Mouse (Mus musculus) urinary bladder, postnatal 10 days (tissue): ENCODE measurements around the gene Eps8l1.
"Not testable (repeated sequence)": the region's sequence is repeated elsewhere in the genome, so short reads cannot be mapped to it uniquely, and the experiment has no call there.

Source experiments
- DNase-seq: peaks from one replicate; pipeline ENCODE4 v3.0.0; 2022; ENCODE audit warnings: low spot score

The Eps8l1 gene

GRCm38 (mm10) chr7:4460576-4461434 is at the start of gene Eps8l1:
Gene Eps8l1, plus strand, starts transcription at chr7:4460674.
- DNase-seq = no peak

- DNase-seq = not testable (repeated sequence)
Measured at GRCm38 (mm10) chr7:4412406-4412805, 48.1 kb upstream of the Eps8l1 start.

DNA sequence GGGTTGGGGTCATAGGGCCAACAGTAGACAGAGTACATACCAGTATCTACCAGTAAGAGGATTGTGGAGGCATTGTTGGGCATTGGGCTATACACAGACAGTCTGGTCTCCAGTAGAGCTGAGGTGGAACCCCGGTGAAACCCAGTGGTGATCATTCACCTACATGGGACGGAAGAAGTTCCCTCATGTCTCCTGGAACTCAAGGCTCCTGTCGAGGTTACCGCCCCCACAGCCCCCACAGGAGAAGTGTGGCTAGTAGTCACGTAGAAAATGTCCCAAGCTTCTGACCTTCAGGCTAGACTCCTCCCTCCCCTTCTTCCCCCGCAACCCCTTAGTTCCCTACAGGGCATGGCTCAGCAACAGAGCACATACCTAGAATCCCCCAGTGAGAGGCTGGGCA is 40.8 kb upstream of the Eps8l1 start:
- DNase-seq = no peak

- DNase-seq = no peak
Measured at GRCm38 (mm10) chr7:4420230-4420629, 40.2 kb upstream of the Eps8l1 start.

GRCm38 (mm10) chr7:4427161-4427912 is 33.1 kb upstream of the Eps8l1 start:
- peak; percentile 27 for DNase-seq

DNA sequence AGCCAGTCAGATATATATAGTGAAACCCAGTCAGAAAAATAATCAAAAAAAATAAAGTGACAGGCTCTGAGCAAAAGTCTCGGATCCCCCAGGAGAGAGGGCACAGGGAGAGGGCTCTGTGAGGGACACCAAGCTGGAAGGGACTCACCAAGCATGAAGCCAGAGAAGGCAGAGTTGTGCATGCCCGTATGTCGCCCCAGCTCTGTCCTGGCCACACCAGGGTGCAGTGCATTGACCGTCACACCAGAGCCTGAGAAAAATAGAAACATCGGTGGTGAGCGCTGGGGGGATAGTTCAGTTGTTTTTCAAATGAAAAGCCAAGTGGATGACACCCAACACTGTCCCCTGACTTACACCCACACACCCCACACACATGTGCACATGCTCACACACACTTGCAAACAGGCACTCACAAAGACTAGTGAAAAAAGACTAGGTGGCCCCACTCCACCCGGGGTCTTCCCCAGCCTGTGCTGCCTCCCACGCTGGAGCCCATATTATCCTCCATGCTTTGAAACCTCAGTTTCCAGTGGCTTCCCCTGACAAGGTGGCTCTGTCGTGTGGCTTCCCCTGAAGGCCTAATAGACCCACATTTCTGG is 30.1 kb upstream of the Eps8l1 start:
- DNase-seq = no peak

- DNase-seq = no peak
Measured at GRCm38 (mm10) chr7:4431548-4431947, 28.9 kb upstream of the Eps8l1 start.

DNA sequence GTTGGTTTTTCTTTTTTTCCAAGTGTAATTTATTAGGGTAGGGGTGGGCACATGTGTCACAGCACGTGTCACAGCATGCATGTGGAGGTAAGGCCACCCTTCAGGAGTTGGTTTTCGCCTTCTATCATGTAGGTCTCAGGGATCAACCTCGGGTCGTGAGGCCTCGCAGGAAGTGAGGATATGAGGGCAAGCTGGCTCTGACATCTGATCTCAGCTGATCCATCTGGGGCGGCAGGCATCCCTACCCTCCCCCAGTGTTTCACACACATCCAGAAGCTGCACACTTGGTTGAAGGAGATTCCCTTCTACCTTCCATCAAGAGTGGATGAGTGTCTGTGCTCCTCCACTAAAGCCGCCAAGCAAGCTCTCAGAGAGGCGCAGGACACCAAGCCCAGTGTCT is 28.4 kb upstream of the Eps8l1 start:
- DNase-seq = no peak

- DNase-seq = no peak
Measured at GRCm38 (mm10) chr7:4437721-4438120, 22.8 kb upstream of the Eps8l1 start.

- DNase-seq = no peak
Measured at GRCm38 (mm10) chr7:4440549-4440948, 19.9 kb upstream of the Eps8l1 start.

DNA sequence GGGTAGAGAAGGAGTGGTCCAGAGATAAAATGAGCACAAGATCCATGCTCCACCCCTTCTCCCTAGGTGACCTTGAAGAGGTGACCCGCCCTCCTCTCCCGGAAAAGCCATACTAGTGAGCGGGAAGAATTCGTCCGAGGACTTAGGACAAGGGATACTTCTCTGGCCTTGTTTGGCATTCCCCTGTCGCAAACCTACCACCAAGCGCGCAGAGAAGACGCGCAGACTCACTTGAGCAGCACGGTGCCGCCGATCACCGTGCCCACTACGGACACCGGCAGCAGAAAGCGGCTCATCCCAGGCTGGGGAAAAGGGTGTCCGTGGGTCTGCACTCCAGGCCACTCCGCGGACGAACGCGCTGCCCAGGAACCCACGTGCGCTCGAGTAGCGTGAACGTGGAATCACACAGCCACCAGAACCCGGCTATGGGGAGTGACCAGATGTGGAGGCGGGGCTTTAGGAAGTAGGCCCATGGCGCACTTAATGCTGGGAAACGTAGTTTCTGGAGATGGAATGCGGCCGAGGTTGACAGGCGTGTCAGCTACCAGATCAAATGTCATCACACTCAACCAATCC is 15.2 kb upstream of the Eps8l1 start, which contains the start of gene Rdh13:
Gene Rdh13 (minus strand): TSS at position 434 of the 576 bp plus-strand sequence.
- peak; percentile 40 for DNase-seq

DNA sequence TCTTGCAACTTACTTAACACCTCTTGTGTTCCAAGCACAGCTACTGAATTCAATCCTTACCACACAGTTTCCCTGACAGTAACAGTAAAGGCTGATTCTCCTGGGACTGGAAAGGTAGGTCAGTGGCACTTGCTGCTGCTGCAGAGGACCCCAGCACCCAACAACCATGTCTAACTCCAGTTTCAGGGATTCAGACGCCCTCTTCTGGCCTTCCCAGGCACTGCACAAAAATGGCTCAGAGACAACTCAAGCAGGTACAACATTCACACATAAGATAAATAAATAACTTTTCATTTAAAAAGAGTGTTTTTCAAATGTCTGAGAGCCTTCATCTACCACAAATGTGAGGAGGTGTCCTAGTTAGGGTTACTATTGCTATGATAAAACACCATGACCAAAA is 13.3 kb upstream of the Eps8l1 start:
- no peak for DNase-seq

- no peak for DNase-seq
Measured at GRCm38 (mm10) chr7:4448439-4448838, 12.0 kb upstream of the Eps8l1 start.

GRCm38 (mm10) chr7:4449211-4449610 is 11.3 kb upstream of the Eps8l1 start:
- no peak for DNase-seq

DNA sequence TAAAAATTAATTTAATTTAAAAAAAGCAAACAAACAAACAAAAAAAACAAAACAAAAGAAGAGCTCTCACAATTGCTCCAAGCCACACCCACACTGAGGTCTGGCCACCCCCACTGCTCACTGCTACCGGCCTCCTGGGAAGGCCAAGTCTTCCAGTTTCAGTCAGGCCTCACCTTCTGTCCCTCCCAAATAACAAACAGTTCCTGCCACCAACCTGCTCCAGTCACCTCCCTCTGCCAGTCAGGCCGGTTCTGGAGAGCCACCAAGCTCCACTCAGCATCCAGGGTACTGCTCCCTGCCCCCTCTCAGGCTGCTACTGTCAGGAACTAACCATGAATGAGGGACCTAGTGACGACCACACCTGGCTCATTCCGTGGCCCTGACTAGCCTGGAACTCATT is 7.8 kb upstream of the Eps8l1 start:
- DNase-seq = no peak

GRCm38 (mm10) chr7:4464194-4464824 is 3.8 kb downstream of the Eps8l1 start:
- no peak for DNase-seq

DNA sequence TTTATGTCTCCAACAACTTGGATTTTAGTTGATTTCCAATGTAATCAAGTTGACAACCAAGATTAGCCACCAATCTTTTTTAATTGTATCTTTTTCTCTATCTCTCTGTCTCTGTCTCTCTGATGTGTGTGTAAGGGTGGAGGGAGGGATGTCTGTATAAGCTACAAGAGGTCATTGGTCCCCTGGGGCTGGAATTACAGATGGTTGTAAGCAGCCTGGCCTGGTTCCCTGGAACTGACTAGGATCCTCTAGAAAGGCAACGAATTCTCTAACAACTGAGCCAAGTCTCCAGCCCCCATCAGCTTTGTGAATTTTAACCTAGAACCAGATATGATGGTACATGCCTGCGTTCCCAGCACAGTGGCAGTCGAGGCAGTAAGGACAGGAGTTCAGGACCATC is 7.3 kb downstream of the Eps8l1 start:
- no peak for DNase-seq

DNA sequence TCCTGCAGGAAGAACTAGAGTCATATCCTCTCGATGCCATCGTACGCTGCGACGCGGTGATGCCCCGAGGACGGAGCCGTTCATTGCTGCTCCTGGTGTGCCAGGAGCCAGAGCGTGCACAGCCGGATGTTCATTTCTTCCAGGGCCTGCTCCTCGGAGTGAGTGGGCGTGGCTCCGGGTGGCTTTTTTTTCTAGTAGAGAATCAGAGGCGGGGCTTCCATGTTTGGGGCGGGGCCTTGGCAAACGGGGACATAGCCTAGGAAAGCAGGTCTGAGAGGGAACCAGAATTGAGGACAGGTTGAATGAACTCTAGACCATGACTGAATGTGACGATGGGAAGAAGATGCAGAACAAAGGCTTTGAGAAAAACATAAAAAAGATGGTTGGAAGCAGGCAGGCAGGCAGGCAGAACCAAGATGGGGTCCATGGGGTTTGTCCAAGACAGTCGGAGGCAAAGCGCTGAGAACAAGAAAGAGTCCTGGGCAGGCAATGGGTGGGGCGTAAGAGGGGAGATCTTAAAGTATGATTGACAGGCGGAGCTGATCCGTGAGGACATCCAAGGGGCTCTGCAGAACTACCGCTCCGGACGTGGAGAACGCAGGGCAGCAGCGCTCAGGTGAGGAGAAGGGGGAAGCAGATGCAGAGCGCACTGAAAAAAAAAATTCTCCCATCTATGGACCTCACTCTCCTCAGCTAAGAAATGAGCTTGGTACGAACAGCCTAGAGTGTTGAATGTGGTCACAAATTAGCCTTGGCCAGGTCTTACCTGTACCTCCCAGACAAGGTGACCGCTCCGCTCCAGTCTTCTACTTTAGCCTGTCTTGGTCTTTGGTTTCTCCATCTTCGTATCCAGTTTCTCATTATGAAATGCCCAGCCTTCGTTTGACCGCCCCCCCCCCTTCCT is 10.1 kb downstream of the Eps8l1 start:
- DNase-seq = no peak

- peak; percentile 57 for DNase-seq
Measured at GRCm38 (mm10) chr7:4471179-4471555, 10.7 kb downstream of the Eps8l1 start.

- no peak for DNase-seq
Measured at GRCm38 (mm10) chr7:4473940-4474339, 13.5 kb downstream of the Eps8l1 start.
